Comparison of ENCODE assay signal across 8 mouse cellular contexts in genomic region chr11:57548618-57549550, GRCm38 (mm10). TPM values are rescaled to one million over a fixed set of nuclear protein-coding genes. Genes with fewer than 3 reads are reported as not detected.
DNase-seq lines count a peak whose midpoint lies in the region; ATAC-seq and TF ChIP-seq lines count a peak whose summit lies in the region.

No protein-coding gene starts in this region.

- TF ChIP-seq CTCF in E14TG2a.4 (conservative IDR thresholded peaks at IDR 0.05; ENCODE audit: low read length) = peak; percentile 73

- H3K4me3 ChIP-seq in E14TG2a.4 (replicated peaks; ENCODE audit: low read length) = no peak overlapping the region
- H3K4me3 ChIP-seq in forebrain, embryonic 15.5 days = 0 out of 2 replicates have a peak overlapping the region, but pooled peaks have one; percentile 2

- no peaks in the 10 kb centered on the region for H3K36me3 ChIP-seq in E14TG2a.4 (ENCODE audit: insufficient read depth, low read length)
- no peaks in the 10 kb centered on the region for H3K36me3 ChIP-seq in forebrain, embryonic 15.5 days

- 0 out of 2 replicates have a peak, but pooled peaks cover 3% of the 10 kb centered on the region for H3K27me3 ChIP-seq in E14TG2a.4 (ENCODE audit: insufficient read depth, low read length)
- H3K27me3 ChIP-seq in forebrain, embryonic 15.5 days = no peaks in the 10 kb centered on the region

- peak overlapping the region; percentile 9; the same call in 1 of the 2 replicates for H3K9ac ChIP-seq in forebrain, embryonic 15.5 days (replicated peaks)

- peak; percentile 80 for ATAC-seq in forebrain, embryonic 15.5 days (replicated peaks)
- peak; percentile 67; the same call in 1 of the 2 replicates for ATAC-seq in neutrophil, adult 5-6 weeks (ENCODE audit: extremely low read depth, insufficient number of reproducible peaks, low FRiP score, poor library complexity, severe bottlenecking)

- H3K4me1 ChIP-seq in E14TG2a.4 (replicated peaks; ENCODE audit: low read depth, low read length) = peaks cover 4% of the 10 kb centered on the region; the same call in 1 of the 2 replicates
- H3K4me1 ChIP-seq in forebrain, embryonic 15.5 days = peaks cover 17% of the 10 kb centered on the region

- peak; percentile 58 for DNase-seq in cerebellum, adult 11 months
- DNase-seq in heart, postnatal 25 days (ENCODE audit: low spot score) = peak; percentile 26
- peak; percentile 87 for DNase-seq in layer of hippocampus, adult 11-12 months (ENCODE audit: low spot score)
- peak; percentile 62 to 72 for DNase-seq in lung, adult 18-20 months
- peak; percentile 53 for DNase-seq in testis, postnatal 14 days (ENCODE audit: low spot score)

- WGBS in forebrain, embryonic 15.5 days = 28% methylated on average over 18 of the region's 18 CpGs

- peak overlapping the region; percentile 42 for H3K4me2 ChIP-seq in forebrain, embryonic 15.5 days (replicated peaks)

- intact Hi-C loops in heart, postnatal 25 days (cut with DNase I) = loop anchor here (1.0 to 5.0 kb wide), 4 partner anchors 68 to 383 kb away; no protein-coding TSS in a partner anchor

- peaks cover 50% of the 10 kb centered on the region for H3K9me3 ChIP-seq in E14TG2a.4 (ENCODE audit: low read length)
- no peaks in the 10 kb centered on the region for H3K9me3 ChIP-seq in forebrain, embryonic 15.5 days

- peak overlapping the region; percentile 54 for H3K27ac ChIP-seq in forebrain, embryonic 15.5 days (replicated peaks)

RNA-seq across cellular contexts. Expression of gene Mfap3, which starts 30.4 kb away (rescaled TPM):
- polyA plus RNA-seq in forebrain, embryonic 15.5 days (2015; fragmentation: Nextera tagmentation; extraction: Ambion mirVana) = 71.7 and 75.5 TPM in 2 replicates
- total RNA-seq in heart, postnatal 25 days (2021) = 10 to 100 TPM; 13.3 to 13.7 TPM
- 30.5 and 31.8 TPM in 2 replicates for total RNA-seq in neutrophil, adult 5-6 weeks (2017)

RNA-seq across cellular contexts. Expression of gene Fam114a2, which starts 30.5 kb away (rescaled TPM):
- polyA plus RNA-seq in forebrain, embryonic 15.5 days (2015; fragmentation: Nextera tagmentation; extraction: Ambion mirVana) = 107 and 111 TPM in 2 replicates
- total RNA-seq in heart, postnatal 25 days (2021) = 10 to 100 TPM; 39.1 to 41.9 TPM
- 53.8 and 58.5 TPM in 2 replicates for total RNA-seq in neutrophil, adult 5-6 weeks (2017)

Comparison
In these comparisons a context has a peak if more than half of its experiments do, and no peak if none do; other contexts are left out.
1. DNase-seq: peak in every context shown above with its lines; median percentile 87 in layer of hippocampus, adult 11-12 months; 67 in lung, adult 18-20 months; 58 in cerebellum, adult 11 months; 53 in testis, postnatal 14 days; 26 in heart, postnatal 25 days.